Comparison of ENCODE assay signal across 25 mouse cellular contexts in genomic region chr5:38280075-38280474, GRCm38 (mm10). TPM values are rescaled to one million over a fixed set of nuclear protein-coding genes. Genes with fewer than 3 reads are reported as not detected.
"Had no signal": no experiment of that assay in that cellular context is flagged by ENCODE, and none has a peak within 500 bp of the region (broad histone marks: within the 10 kb centered on the region; RNA-seq: fewer than 3 reads in every experiment).

No protein-coding gene starts in this region.

- H3K36me3 ChIP-seq: midbrain, embryonic 10.5 days; midbrain, embryonic 12.5 days; neural tube, embryonic 12.5 days had no signal

- DNase-seq: lung, adult 18-20 months; lung, embryonic 14.5 days; lung, postnatal 10 days; lung, postnatal 4 days; midbrain, embryonic 14.5 days; right cerebral cortex, postnatal 14 days; spleen, adult 18-20 months; thymus, adult 2 months; thymus, postnatal 25 days; thymus, postnatal 4 days had no signal

- H3K27ac ChIP-seq: liver, embryonic 14.5 days; midbrain, embryonic 10.5 days; midbrain, embryonic 12.5 days; neural tube, embryonic 12.5 days had no signal

- H3K4me3 ChIP-seq: midbrain, embryonic 10.5 days; midbrain, embryonic 12.5 days; myocyte; neural tube, embryonic 12.5 days had no signal

- H3K9ac ChIP-seq: liver, embryonic 14.5 days; lung, embryonic 14.5 days; midbrain, embryonic 12.5 days; neural tube, embryonic 12.5 days had no signal

- H3K9me3 ChIP-seq: midbrain, embryonic 10.5 days; midbrain, embryonic 12.5 days; neural tube, embryonic 12.5 days had no signal

- ATAC-seq: midbrain, embryonic 16.5 days had no signal

RNA-seq across cellular contexts. Expression of gene Otop1, which starts 4.3 kb away (rescaled TPM):
- total RNA-seq: megakaryocyte-erythroid progenitor cell, adult 5-6 weeks; neutrophil, adult 5-6 weeks had no signal
- polyA plus RNA-seq: liver, embryonic 14.5 days; liver, embryonic 16.5 days; lung, embryonic 14.5 days; lung, embryonic 16.5 days; midbrain, embryonic 12.5 days; midbrain, embryonic 14.5 days; neural tube, embryonic 12.5 days; neural tube, embryonic 14.5 days; small intestine, adult 2 months; stomach, embryonic 14.5 days; stomach, embryonic 16.5 days had no signal

RNA-seq across cellular contexts. Expression of gene Drd5, which starts 39.1 kb away (rescaled TPM):
- total RNA-seq: megakaryocyte-erythroid progenitor cell, adult 5-6 weeks; neutrophil, adult 5-6 weeks had no signal
- polyA plus RNA-seq: liver, embryonic 14.5 days; liver, embryonic 16.5 days; lung, embryonic 14.5 days; lung, embryonic 16.5 days; myocyte; neural tube, embryonic 12.5 days; small intestine, adult 2 months; stomach, embryonic 14.5 days; stomach, embryonic 16.5 days; urinary bladder, adult 2 months had no signal
